Mouse (Mus musculus) right cerebral cortex, postnatal 4 days (tissue): Measurements from ENCODE around the gene Prr29.
"Not testable (repeated sequence)": the region's sequence is repeated elsewhere in the genome, so short reads cannot be mapped to it uniquely, and the experiment has no call there.

Source experiments
- DNase-seq: peaks from one replicate; pipeline ENCODE4 v3.0.0-alpha.2; 2022

The Prr29 gene

DNA sequence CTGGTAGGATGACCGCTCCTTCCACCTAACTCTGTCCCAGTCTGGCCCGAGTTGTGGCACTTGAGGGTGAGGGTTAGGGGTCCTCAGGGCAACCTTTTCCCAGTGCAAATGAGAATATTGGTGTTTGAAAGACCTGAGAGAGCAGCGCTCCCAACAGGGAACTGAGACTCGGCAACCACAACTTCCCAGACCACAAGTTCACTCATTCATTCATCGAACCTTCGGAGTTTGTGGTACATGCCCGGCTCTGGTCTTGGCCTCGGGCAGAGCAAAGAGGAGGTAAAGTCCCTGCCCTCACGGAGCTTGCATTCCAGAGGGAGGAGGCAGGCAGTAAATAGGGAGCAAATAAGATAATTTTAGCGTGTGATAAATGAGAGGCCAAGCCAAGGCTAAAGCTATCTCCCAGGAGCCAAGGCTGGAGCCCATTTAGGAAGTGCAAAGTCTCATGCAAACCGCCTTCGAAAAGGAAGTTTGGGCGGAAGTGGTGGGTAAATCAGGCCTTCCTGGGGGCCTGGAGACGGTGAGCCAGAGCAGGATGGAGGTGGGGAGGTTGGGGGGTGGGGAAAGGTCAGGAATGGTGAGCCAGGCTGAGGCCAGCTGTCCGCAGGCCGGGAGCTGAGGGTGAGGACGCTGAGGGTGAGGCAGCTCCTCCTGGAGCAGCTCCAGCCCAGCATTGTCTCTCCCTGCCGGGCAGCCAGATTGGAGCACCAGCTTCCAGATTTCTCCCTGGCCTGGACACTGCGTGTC, 9.7 kb upstream of the Prr29 start:
- DNase-seq: no peak

DNA sequence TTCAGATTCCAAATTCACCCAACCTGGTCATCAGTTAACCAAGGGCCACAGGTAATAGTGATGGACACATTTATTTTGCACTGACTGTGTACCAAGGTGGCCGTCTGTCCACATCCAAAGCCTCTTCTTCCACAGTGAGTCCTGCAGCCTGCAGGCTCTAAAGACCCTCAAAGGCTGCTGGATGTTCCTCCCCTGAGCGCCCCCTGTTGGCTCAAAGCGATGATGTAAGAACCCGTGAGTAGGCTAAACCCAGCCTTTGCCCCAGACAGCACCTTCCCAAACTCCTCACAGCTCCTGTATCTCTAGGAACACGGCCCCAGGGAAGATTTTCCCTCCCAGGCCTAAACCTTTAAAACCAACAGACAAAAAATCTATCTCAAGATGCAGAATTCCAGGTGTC, 5.9 kb upstream of the Prr29 start:
- no peak for DNase-seq

DNA sequence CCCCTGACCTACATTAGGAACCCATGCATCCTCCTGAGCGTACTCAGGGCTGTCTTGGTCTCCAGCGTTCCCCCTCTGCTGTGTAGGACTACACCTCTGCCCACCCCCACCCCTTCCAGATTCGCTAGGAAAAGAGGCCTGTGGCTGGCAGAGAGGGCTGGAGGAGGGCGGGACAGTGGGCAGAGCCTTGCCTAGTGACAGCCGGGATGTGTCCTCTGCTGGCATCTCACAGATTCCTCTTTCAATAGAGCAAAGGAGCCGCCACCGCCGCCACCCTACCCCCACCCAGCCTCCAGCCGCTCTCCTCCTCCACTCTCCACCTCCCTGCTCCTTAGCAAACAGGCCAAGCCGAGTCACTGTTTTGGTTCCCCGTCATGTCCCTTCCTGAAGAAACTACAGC, 560 bp upstream of the Prr29 start:
- DNase-seq: peak; percentile 12

DNA sequence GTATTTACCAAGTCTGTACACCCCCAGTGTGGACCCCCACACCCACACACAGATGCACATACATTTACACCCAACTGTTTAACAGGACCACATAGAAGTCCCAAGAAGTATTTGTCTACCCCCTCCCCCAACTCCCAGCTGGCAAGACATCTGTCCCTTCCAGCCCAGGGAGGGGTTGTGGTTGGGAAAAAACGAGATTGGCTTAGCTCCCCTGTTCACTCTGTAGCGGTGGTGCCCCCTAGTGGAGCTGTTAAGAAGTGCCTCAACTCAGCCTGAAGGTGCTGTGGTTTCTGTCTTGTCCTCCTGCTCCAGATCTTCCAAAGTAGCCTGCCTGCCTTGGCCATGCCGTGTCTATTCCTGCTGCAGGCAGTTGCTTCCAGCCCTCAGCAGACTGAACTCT, 1.0 kb downstream of the Prr29 start:
- DNase-seq: peak; percentile 77

DNA sequence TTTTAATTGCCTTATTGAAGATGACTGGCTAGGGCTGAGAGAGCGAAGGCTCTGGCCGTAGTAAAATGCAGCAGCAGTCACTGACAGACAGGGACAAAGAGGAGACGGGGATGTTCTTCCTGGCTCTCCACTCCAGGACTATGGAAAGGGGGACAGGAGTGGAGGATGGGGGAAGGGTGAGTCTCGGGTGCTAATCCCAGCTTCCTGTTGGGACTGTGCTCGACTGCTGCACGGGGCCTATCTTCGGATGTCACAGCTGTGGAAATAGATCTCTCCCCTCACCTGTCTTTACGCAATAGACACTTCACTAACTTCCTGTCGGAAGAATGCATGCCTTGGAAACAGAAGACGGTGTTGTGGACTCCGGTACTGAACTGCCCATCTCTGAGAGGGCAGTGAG, 8.7 kb downstream of the Prr29 start:
- DNase-seq: no peak

DNA sequence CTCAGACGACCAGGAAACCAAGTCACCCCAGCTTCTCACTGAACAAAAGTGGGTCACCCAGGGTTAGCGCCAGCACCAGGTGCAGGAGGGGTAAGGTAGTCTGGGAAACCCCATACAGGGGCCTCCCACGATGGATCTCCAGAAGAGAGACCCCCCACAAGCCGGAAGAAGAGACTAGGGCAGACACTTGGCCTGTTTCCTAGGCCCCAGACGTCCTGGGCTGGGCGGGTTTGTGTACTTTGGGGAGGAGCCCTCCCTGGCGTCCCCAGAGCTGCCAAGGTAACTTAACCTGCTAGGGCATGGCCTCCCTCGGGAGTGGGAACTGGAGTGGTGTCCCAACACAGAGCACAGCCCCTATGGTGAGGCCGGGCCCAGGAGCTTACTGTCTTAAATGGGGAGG, 9.3 kb downstream of the Prr29 start:
- DNase-seq: no peak

DNA sequence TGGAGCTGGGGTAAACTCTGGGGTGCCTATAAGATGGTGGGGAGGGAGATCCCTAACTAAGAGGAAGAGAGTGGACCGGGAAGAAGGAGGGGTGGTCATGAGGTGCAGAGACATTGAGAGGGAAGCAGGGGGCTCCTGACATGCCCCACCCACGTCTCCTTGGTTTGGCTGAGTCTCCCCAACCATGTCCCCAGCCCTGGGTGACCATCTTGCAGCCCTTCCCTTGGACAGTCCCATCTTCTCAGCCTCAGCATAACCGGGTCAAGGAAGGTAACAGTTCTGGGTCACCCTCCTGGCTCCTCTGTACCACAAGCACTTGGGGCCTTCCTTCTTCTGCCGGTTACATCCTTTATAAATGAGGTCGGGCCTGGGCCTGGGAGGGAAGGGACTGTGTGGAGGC, 9.7 kb downstream of the Prr29 start:
- DNase-seq: no peak

DNA sequence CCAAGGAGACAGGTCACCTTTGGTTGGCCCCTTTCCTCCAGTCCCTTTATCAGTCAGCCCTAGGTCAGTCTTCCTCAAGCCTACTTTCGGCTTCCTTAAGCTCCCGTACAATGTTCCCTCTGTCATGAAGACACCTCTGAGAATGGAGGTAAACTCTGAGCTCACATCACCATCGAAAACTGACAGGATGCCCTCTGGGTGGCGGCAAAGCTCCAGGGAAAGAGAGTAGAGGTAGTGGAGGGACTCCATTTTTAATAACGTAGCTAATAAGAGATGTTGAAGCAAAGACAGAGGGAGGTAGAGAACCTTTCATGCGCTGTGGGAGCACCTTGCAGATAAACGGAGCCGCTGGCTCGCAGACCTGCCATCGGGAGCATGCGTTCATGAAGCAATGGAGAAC, 15.7 kb downstream of the Prr29 start:
- no peak for DNase-seq

DNA sequence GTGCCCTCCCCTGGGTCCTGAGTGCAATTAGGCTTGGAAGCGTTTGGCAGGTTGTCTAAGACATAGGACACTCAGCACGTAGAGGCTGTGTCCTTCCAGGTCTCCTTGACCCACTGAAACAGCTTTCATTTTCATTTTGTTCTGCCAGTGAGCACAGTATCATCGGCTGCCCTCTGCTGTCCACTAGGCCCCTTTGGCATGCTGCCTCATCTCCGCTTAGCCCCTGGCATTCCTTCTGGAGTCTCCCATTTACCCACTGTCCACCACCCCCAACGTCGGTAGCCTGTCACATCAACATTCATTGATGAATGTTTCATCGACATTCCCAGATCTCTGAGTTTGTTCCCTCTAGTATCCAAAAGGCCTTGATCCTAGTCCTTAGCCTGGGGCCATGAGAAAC, 16.6 kb downstream of the Prr29 start:
- no peak for DNase-seq

DNA sequence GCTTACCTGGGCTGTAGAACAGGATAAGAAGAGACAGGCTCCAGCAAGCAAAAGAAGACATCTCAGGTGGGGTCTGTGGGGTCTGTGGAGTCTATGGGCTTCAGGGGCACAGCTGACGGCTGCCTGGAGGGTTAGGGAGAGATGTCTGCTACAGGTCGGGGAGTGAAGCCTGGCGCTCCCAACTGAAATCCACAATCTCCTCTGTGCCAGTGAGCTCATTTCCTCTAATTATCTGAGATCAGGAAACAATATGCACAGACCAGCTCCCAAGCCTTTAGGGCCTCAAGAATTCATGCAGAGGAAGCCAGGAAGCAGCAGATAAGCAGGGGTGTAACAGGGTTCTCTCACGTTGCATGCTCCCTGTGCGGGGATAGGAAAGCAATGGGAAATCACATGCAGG, 17.2 kb downstream of the Prr29 start:
- DNase-seq: no peak

DNA sequence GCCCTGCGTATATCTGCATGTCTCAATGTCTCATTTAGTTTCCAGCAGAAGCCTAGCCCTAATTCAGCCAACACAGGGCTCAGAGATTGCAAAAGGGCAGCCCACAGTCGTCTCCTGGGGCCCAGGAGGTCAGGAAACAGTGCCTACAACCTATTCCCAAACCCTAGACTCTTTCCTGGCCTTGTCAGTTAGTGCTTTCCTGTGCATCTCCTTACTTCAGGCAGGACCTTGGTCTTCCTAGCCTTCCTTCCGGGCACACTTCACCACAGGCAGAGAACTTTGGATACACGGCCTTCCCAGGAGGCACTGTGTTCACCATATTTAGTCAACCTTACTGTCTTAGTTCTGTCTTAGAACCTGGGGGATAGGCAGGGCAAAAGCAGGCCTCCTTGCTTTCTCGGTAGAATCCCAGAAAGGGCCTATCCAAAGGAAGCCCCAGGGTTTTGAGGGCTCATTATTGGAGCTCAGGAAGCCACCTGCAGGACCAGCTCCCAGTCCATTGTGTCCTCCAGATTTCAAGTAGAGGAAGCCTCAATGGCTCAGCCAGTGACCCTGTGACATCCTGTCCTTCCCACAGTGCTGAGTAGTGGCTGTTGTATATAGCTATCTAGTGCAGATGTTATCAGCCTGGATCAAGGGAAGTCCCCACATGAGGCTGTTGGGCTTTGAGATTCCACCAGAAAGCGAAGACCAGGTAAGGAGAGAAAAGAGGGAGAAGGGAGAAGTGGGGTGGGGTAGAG, 17.9 kb downstream of the Prr29 start:
- no peak for DNase-seq

DNA sequence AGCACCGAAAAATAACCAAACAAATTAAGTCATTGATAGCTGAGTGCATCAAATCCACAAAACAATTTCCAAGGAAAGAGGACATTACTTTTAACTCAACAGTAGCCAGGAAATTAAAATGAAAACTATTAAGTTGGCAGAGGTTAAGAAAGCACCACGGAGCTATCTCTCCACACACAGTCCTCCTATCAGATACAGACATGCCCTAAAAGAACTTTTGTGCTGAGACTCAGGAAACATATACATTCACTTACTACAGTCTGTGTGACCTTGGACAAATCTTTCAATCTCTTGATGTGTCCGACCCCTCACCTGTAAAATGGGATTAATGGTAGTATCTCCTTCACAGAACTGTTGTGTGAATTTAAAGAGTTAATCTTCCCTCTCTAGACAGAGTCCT, 21.1 kb downstream of the Prr29 start:
- no peak for DNase-seq

DNA sequence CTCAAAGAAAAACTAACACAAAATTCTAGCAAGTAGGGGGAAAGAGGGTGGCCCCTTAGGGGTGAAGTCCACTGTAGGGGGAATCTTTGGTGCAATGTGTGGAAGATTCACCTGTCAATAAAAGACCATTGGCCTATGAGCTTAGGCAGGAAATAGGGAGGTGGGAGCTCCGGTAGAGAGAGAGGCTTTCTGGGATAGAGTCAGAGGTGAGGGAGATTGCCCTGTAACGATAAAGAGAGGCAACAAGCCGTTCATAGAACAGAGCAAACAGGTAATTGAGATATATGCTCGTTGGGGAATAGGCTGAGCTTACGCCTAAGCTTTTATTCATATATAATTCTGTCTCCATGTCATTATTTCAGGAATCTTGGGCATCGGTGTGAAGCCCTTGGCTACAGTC, 21.7 kb downstream of the Prr29 start:
- DNase-seq: no peak

DNA sequence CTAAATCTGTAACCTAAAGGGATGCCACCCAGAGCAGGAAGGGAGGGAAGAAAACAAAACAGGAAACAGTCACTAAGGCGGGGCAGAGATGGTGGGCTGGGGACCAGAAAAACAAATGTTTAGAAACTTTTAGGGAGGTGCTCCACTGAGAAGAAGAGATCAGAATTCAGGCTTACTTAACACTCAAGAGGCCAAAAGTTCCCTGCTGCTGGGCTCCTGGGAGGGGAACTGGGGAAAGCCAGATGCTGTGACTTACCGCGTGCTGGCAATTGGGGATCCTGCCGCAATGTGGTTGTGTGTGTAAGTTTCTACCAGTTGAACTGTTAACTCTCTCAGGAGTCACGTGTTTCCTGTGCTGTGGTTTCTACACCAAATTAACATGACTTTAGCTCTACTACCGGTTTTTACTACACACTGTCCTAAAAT, 22.5 kb downstream of the Prr29 start, which contains the start of gene Icam2:
TSS of gene Icam2 (minus strand) at position 285 of the 426 bp plus-strand sequence.
- DNase-seq: no peak

DNA sequence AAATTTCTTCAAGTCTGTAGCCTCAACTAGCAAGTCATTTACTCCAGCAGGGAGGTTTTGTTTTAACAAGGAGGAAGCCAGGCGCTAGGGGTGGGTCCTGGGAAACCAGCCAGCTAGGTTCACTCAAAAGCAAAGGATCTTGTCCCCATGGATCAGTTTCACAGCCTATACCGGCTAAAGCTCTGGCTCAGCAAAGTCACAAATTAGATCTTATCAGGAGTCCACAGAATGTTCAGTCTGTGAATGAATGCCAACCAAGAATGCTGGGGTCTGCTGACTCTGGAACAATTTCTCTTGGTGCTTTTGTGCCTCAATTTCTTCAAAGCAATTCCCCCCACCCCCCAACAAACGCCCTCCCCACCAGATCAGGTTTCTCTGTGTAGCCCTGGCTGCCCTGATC, 24.3 kb downstream of the Prr29 start:
- no peak for DNase-seq

DNA sequence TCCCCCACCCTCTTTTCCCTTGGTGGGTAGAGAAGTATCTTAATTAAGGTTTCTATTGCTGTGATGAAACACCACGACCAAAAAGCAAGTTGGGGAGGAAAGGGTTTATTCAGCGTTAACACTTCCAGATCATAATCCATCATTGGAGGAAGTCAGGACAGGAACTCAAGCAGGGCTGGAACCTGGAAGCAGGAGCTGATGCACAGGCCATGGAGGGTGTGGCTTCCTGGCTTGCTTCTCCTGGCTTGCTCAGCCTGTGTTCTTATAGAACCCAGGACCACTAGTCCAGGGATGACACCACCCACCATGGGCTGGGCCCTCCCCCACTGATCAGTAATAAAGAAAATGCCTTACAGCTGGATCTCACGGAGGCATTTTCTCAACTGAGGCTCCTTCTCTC, 25.5 kb downstream of the Prr29 start:
- DNase-seq: no peak

DNA sequence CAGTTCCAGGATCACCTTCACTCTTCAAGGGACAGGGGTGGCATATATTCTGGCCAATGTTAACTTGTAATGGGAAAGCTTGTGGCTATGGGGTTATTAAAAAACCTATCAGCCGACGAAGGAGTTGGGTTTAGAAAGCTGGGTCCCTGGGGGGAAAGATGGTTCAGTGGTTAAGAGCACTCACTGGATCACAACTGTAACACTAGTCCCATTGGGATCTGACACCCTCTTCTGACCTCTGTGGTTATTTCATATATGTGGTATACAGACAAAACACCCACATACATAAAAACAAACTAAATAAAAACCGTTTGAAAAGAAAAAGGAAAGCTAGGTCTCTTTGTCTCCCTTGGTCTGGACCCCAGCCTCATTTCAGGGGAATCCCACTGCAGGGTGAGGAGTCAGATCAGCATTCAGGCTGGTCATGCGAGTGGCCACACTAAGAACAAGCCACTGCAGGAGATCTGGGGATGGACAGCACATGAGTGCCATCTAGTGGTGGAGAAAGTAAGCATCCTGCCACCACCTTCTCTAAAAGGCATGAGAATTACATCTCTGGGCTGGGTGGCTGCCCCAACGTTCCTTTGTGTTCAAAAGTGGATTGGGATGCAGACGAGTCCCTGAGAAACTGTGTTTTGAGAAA, 26.4 kb downstream of the Prr29 start:
- peak; percentile 59 for DNase-seq

DNA sequence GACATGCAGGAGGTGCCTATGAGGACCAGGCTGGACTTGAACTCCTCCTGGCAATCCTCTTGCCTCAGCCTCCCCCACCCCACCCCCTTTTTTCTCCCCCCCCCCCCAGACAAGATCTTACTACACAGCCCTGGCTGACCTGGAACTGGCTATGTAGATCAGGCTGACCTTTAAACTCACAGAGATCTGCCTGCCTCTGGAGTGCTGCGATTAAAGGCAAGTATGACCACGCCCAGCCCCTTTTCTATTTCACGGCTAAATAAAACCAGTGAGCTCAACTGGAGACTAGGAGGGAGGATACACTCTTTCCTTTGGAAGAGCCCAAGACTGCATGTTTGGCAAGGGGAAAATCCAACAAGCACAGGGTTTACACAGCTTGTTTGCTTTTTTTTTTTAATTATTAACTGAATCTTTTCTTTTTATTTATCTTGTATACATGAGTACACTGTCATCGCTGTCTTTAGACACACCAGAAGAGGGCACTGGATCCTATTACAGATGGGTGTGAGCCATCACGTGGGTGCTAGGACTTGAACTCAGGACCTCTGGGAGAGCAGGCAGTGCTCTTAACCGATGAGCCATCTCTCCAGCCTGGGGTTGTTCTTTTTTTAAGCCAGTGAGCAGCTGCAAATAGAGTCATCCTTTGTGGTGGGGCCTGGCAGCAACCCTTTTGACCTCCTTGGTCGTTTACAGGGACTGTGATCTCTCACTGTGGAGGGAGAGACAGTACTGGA, 27.5 kb downstream of the Prr29 start:
- no peak for DNase-seq

DNA sequence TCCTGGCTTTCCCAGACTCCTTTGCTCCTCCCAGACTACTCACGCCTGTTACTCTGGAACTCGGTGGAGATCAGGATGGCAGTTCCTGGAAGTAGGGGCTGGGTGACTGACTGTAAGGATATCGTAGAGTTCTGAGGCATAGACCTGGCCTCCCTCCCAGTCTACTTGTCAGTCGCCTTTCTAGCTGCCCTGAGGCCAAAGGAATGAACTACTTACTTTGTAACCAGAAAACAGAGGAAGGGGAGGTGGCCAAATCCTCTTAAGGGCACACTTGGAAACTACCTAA, 28.0 kb downstream of the Prr29 start:
- no peak for DNase-seq

DNA sequence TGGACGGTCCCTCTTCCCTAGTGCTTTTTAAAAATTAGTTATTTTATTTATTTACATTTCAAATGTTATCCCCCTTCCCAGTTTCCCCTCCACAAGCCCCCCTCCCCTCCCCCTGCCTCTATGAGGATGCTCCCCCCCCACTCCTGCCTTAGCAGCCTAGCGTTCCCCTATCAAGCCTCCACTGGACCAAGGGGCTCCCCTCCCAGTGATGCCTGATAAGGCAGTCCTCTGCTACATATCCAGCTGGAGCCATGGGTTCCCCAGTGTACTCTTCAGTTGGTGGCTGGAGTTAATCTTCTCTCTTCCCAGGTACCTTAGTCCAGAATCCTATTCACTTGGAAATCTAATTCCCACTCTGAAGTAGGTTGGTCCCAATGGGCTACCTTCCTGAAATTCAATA, 28.8 kb downstream of the Prr29 start:
- DNase-seq: not testable (repeated sequence)

DNA sequence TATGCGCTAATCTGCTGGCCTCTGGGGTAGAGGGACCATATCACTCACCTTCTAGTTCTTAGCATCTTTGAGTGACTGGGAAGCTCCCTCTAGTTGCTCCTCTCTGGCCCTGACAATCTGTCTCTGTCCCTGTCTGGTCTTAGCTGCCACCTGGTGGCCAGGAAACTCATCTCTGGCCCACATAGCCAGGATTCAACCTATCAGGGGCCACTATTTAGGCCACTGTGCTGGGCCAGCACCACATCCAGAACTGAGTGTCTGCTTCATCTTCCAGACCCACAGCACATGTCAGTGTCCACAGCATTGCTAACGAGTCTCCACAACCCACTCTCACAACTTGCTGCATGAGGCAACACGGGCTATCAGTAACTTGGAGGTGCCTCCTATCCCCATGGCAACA, 32.4 kb downstream of the Prr29 start:
- DNase-seq: no peak

DNA sequence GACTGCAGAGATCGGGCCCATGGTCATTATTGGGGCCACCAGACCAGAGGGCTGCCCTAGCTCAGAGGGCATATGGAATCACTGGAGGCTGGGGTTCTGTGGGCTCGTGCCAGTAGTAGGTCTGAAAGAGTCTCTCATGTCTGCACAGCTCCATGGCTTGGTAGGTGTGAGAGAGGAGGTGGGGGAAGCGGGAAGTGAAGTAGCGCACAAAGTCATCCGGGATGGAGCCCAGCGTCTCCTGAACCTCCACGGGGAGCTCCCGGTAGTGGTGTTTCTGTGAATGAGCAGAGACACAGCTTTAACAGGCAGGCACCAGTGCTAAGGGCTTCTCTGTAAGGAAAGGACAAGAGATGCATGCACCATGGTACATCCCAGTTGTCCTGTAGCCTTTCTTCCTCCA, 33.2 kb downstream of the Prr29 start:
- no peak for DNase-seq

DNA sequence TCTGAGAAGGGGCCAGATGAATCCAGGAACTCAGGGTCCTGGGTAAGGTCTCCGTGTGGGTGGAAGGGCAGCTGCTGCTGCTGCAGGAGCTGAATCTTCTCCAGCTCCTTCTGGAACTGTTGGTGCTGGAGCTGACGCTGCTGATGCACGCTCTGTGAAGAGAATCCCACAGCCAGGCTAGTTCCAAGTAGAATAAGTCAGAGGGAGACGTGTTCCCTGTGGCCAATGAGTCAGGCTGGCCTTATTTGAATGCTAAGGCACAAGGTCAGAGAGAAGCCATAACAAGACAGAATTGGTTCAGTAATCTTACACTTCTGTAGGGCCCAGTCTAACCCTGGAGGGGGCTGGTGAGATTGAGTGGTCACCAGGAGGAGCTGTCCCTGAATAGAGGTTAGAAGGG, 44.7 kb downstream of the Prr29 start:
- DNase-seq: no peak

DNA sequence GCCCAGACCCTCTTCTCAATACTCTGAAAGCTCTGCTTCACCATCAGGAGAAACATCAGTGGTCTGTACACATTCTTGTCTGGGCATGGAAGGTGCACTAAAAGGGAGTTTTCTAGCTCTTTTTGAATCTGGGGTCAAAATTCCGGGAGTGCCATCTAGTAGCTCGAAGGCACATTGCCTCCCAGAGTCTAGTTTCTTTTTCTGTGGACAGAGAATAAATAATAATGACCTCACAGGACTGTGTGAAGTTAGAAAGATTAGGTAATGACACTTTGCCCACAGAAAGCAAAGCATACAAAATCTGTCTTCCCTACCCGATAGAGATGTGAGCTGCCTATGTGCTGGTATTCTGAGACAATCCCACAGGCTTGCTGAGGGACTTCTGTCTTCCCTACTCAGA, 45.2 kb downstream of the Prr29 start:
- no peak for DNase-seq
